Mouse (Mus musculus) brain, embryonic 18.5 days (tissue): ENCODE measurements around the gene Mup1.
"Not testable (repeated sequence)": the region's sequence is repeated elsewhere in the genome, so short reads cannot be mapped to it uniquely, and the experiment has no call there.

ENCODE experiments used
- DNase-seq: peaks from one replicate; pipeline ENCODE4 v3.0.0-alpha.2; 2012; ENCODE audit warnings: low read depth, low spot score

Gene Mup1

DNA sequence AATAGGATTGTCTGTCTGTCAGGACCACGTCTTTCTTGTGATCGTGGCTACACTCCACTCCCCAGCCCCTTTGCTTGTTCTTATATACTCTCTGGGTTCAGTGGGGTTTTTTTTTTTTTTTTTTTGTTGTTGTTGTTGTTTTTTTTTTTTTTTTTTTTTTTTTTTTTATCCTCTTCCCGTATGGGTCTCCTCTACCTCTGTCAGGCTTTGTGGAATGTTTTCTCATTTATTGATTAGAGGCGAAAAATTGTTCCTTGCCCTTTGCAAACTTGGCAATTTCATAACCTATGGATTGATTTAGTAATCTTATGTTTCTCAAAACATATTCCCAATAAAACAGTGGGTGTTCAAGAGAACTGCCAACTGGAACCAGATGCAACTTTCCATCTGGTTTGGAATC, at the start of gene Mup1:
TSS of gene Mup1 (minus strand) at position 101 of the 400 bp plus-strand sequence.
- not testable (repeated sequence) for DNase-seq
